Mouse (Mus musculus) monocyte, adult 2 months (primary cell): ENCODE measurements around the gene Efcab6.

Experiments used
- DNase-seq, 2 experiments: peaks; one replicate each; pipeline ENCODE4 v3.0.0; 2022; ENCODE audit warnings: low spot score in 2 of 2, low read depth in 1 of 2

Efcab6 gene

DNA sequence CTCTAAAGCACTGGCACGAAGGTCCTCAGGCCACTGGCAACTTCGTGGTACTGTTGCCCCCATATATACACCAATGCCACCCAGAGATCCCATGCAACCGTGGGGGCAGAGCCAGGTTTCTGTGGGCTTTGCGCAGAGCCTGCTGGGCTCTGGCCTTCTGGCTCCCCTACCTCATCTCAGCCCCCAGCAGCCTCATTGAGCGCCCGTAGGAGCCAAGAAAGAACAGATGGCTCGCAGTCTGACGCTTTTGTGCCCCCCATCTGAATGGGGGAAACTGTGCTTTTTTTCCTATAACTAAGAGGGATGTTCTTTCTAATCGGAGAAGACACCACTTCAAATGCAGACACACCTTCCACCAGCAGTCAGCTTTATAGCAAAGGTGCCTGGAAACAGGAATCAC is 180.9 kb downstream of the Efcab6 start:
- no peak for DNase-seq

- no peak for DNase-seq
Measured at GRCm38 (mm10) chr15:83883821-83884220, 181.4 kb downstream of the Efcab6 start.

- DNase-seq, result no peak
Measured at GRCm38 (mm10) chr15:83879845-83880244, 185.3 kb downstream of the Efcab6 start.

DNA sequence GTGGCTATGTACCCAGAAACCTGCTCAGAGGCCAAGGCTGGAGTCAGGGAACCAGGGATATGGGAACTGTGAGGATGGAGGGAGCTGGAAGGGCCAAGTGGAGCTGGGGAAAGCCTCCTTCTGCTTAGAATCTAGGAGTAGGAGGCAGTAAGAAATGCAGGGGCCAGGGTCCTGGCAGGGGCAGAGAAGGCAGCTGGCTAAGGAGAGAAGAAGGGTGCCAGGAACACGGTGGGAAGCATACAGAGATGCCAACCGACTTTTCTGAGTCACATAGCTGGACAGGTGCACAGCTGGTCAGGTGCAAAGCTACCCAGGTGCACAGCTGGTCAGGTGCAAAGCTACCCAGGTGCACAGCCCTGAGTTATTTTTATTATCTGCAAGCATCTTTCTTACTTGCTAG is 187.3 kb downstream of the Efcab6 start:
- DNase-seq, result no peak

GRCm38 (mm10) chr15:83877155-83877866 is 187.9 kb downstream of the Efcab6 start:
- DNase-seq, result no peak

- DNase-seq, result no peak
Measured at GRCm38 (mm10) chr15:83870936-83871335, 194.2 kb downstream of the Efcab6 start.

- no peak for DNase-seq
Measured at GRCm38 (mm10) chr15:83865626-83866025, 199.6 kb downstream of the Efcab6 start.

DNA sequence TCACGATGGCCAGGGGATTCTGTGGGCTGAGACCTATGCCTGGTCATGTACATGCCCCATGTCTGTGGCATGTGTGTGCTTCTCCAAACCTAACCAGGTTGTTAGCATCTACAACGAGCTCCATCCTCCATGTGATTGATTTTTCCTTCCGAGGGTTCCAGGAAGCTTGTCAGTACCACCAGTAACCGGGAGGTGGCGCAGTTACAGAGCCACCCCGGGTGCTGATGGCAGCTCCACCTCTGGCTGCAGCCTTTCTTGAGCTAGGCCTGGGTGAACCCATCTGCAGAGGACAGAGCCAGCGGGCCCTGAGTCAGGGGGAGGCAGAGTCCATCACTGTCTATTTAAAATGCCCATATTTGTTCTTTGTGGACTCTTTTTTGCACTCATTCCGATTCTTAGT is 208.1 kb downstream of the Efcab6 start:
- no peak for DNase-seq

DNA sequence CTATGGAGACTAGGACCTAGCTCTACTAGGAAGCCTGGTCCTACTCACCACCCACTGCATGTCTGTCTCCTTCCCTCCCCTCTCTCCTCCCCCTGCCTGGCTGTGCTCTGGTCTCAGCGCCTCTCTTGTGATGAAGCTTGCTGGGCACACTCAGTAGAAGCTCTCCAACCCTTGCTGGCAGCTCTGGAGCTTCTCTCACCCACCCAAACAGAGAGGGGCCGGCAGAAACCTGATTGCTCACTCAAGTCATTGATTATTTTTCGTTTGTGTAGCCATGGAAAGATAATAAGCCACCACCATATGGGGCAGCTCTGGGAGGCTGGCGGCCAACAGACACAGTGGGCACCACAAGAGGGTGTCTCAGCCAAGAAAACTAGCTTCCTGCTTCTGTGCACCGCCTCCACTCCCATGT is 211.8 kb downstream of the Efcab6 start:
- no peak for DNase-seq

GRCm38 (mm10) chr15:83848193-83848592 is 217.0 kb downstream of the Efcab6 start:
- DNase-seq, result no peak

DNA sequence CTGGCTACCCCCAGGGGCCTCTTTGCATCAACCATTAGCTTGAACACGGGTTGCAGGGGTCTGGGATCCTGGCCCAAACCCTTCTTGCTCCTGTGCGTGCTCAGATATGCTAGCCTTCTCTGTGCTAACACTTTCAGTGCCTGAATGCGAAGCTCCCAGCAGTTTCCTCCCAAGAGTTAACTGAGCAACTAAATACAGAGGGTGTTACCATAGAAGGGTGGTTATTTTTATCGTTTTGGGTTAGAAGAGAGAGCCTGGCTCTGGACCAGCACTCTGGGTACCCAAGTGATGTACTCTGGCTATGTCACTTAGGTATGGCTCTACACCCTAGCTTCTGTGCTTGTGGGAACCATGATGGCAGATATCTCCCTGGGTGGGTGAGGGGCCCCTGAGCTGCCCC is 217.7 kb downstream of the Efcab6 start:
- DNase-seq, result no peak

DNA sequence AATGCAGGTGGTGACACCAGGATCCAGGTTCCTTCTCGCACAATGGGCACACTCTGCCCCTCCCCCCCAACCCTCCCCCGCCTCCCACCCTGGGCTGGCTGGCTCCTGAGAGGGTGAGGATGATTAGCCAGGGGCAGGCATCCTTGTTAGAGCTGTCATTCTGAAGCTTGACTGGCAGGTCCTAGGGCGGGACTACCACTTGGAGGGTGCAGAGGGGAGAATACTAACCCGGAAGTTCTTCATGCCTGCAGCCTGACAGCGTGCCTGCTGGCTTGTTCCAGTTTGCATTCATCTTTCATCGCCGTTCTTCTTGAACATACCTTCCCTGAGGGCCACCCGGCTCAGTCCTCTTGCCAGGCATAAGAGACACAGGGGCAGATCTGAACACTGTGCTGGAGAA is 218.6 kb downstream of the Efcab6 start:
- no peak for DNase-seq

DNA sequence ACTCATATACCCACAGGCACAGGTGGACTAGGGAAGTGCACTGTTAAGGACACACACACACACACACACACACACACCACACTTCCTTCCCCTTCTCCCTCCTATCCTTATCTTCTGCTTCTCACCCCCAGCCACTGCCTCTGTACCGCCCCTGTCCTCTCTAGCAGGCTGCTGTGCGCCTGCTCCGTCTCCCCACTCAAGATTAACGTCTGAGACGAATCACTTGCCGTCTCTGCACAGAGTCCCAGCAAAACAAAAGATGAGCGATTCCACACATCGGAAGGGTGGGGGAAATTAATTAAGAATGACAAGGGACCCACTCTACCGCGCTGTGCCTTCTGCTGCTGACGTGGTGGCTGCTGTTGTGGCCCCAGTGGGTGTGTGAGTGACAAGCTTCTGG is 219.4 kb downstream of the Efcab6 start:
- no peak for DNase-seq

DNA sequence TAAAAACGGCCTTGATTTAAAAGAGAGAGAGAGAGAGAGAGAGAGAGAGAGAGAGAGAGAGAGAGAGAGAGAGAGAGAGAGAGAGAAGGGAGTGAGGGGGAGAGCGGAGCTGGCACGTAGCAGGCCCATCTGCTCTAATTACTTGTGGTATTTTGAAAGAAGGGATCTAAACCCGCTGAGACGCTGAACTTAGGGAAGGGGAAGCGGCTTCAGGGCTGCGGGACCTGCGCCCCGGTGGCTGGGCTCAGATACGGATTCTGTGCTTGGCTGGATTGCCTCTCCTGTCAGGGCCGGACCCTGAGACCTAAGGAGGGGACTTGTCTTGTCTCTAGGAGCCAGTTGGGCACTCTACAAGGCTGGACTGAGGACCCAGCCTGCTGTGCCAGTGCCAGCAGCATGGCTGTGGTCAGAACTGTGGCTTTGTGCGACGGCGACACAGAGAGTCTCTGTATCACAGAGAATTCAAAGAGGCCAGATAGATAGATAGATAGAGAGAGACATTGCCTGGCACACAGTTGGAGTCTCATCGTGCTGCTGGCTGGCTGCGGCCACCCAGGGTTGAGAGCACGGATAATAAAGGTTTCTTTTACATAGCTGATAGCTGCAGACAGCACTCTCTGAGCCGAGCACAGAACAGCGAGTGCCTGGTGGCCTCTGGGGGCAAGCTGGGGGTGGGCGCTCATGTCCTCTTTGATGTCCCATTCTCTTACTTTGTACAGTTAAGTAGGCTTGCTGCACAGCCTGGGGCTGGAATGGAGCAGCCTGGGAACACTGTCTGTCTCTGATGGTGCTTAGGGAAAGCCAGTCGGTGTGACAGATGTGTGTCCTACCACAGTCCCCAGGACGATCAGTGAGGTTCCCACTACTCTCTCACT is 222.0 kb downstream of the Efcab6 start:
- DNase-seq, result no peak

DNA sequence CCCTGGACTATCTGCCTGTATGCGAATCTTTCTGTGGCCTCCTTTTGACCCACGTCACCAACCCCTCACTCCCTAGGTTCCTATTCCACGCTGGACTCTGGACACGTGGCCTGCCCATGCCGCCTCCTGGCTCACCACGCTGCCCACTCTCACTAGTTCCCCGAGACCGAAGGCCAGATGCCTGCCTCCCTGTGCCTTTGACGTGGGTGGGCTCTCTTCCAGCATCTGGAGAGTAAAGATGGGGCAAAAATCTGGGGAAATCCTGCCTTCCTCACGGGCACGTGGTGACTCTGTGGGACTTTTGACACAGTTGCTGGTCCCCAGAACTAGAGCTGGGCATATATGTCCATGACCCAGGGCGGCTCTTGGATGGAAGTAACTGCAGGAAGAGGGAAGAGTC is 222.8 kb downstream of the Efcab6 start:
- no peak for DNase-seq

DNA sequence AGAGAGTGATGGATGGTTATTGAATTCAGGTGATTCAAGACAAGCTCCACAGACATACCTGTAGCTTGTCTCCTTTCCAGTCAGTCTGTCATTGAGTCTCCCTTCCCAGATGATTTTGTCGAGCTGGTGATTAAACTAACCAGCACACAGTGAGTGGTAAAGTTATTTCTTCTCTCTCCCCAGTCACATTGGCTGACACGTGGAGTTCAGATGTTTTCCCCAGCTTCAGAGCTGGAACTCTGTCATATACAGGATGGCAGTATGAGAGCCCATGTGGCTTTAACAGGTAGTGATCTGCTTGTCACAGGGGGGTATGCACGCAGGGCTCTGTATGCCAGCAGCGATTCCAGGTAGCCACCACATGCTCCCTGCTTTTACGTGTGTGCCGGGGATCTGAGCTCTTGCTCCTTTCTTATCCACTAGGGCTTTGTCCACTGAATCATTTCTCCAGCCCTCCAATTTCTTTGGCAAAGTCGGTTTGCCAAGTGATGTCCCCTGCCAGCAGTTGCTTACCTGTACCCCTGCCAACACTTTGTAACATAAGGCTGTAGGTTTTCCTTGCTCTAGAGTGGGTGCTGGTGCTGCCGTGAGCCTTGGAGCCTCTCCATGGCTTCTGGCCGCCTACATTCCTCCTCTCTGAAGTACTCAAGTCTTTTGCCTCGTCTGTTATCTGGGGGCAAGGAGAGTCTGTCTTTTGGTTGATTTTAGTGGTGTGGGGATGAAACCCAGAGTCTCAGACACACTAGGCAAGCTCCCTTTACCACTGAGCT is 224.0 kb downstream of the Efcab6 start:
- no peak for DNase-seq

DNA sequence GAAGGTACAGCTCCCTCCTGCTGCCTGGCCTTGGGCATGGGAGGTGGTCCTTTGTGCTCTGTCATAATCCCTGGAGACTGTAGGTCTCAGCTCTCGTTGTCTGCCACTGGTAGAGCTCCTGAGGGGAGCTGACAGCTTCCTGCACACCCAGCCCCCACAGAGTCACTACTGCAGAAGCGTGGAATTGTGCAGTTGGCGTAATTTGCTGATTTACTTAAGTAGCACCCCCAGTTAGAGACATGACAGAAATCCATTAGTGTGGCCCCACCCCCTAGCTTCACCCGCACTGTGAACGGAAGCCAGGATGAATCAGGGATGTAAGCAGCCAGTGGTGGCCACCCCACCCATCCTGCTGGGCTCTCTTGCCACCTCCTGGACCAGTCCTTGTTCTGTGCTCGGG is 232.9 kb downstream of the Efcab6 start:
- DNase-seq, result no peak

- DNase-seq, result no peak
Measured at GRCm38 (mm10) chr15:83829226-83829625, 236.0 kb downstream of the Efcab6 start.

GRCm38 (mm10) chr15:83828011-83828410 is 237.2 kb downstream of the Efcab6 start:
- no peak for DNase-seq
